Mouse (Mus musculus): Measurements from ENCODE around the gene Ppil1.

DNA sequence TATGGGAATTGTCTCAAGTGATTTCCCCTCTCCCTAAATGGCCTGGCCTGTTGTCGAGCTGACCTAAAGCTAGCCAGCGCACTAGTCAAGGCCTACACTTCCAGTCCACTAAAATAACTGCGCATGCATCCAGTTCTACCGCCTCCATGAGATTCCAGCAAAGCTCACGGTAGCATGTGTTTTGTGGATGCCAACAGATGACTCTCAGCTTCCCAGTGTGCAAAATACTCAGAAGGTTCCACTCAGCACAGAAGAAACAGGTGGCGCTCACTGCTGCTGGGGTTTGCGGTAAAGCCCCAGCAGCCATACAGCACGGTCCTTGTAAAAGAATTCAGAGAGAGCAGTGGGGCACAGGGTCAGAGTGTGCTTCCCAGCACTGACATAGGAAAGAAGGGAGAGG is 47.6 kb upstream of the Ppil1 start:
- TF ChIP-seq CTCF (IDR thresholded peaks at IDR 0.05; ENCODE audit: insufficient read depth, low read depth, low read length) (no peak), POLR2A (IDR thresholded peaks at IDR 0.05; ENCODE audit: insufficient read depth, low read depth, low read length) (no peak)
